Mouse (Mus musculus) brain, embryonic 14.5 days (tissue): ENCODE results near the gene Ptpn5.

Source experiments
- CTCF ChIP-seq: fragments of 200-500 bp; IDR thresholded peaks from 2 replicates; pipeline ENCODE4 v1.5.1; 2012; ENCODE audit warnings: inconsistent platforms, mild to moderate bottlenecking, moderate library complexity, borderline replicate concordance; ENCODE audit not compliant: insufficient read depth, insufficient read length; ENCODE audit errors: extremely low read depth
- POLR2A ChIP-seq: fragments of 200-500 bp; IDR thresholded peaks from 2 replicates; pipeline ENCODE4 v1.6.1; 2012; ENCODE audit warnings: mild to moderate bottlenecking, inconsistent platforms, borderline replicate concordance; ENCODE audit not compliant: poor library complexity, insufficient read depth, insufficient read length, severe bottlenecking; ENCODE audit errors: extremely low read depth

DNA sequence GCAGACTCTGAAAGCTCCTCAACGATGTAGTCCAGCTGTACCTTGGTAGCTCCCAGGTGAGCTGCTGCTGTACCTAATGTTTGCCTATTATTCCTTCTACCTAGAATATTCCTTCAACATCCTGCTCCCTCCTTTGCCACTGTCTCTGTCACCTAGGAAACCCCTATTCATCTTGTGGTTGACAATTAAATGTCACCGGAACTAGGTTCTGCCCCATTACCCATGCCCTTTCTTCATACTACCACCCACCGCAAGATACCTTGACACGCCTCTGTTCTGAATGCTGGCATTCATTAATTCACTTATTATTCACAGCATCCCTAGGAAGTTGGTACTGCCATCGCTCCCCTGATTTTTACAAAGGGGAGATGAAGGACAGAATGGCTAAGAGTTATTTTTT lies 39.5 kb downstream of the Ptpn5 start:
- no peak for TF ChIP-seq POLR2A
- no peak for TF ChIP-seq CTCF
